Mouse (Mus musculus): ENCODE data around the gene Gm4302.
"Not testable (repeated sequence)": the region's sequence is repeated elsewhere in the genome, so short reads cannot be mapped to it uniquely, and the experiment has no call there.

The Gm4302 gene

GRCm38 (mm10) chr10:100340536-100340935 is at the start of gene Gm4302:
TSS of gene Gm4302 (plus strand) at chr10:100340836.
- not testable (repeated sequence) for DNase-seq

GRCm38 (mm10) chr10:100296105-100296504 is 44.5 kb upstream of the Gm4302 start:
- DNase-seq, result no peak

GRCm38 (mm10) chr10:100300106-100300505 is 40.5 kb upstream of the Gm4302 start:
- not testable (repeated sequence) for DNase-seq

GRCm38 (mm10) chr10:100335376-100335775 is 5.3 kb upstream of the Gm4302 start, which contains the start of gene Gm4301:
TSS of gene Gm4301 (plus strand) at chr10:100335676.
- DNase-seq, result not testable (repeated sequence)

DNA sequence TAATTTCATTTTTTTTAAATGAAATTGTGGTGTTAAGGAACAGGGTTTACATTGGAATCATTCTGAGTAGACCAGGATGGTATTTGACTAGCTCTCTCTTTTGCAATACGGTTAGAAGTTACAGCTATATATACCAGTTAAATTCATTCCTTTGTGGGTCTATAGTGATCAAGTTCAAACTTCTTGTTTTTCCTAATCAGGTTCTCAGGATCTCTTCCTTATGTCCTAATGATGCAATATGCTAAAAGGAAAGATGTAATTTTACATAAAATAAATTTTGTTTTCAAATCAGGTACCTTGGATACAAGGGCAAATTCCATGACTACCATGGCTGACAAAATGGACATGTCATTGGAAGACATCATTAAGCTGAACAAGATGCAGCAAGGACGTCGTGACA is 5.0 kb downstream of the Gm4302 start, which contains the start of gene Gm4303:
TSS of gene Gm4303 (plus strand) at position 301 of the 400 bp plus-strand sequence.
- DNase-seq, result not testable (repeated sequence)

GRCm38 (mm10) chr10:100350793-100351192 is 10.2 kb downstream of the Gm4302 start, which contains the start of gene Gm4305:
TSS of gene Gm4305 (plus strand) at chr10:100351093.
- DNase-seq, result not testable (repeated sequence)

GRCm38 (mm10) chr10:100356841-100357240 is 16.2 kb downstream of the Gm4302 start:
- peak; percentile 3 for DNase-seq

DNA sequence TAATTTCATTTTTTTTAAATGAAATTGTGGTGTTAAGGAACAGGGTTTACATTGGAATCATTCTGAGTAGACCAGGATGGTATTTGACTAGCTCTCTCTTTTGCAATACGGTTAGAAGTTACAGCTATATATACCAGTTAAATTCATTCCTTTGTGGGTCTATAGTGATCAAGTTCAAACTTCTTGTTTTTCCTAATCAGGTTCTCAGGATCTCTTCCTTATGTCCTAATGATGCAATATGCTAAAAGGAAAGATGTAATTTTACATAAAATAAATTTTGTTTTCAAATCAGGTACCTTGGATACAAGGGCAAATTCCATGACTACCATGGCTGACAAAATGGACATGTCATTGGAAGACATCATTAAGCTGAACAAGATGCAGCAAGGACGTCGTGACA is 20.4 kb downstream of the Gm4302 start, which contains the start of gene Gm4307:
TSS of gene Gm4307 (plus strand) at position 301 of the 400 bp plus-strand sequence.
- DNase-seq, result not testable (repeated sequence)

DNA sequence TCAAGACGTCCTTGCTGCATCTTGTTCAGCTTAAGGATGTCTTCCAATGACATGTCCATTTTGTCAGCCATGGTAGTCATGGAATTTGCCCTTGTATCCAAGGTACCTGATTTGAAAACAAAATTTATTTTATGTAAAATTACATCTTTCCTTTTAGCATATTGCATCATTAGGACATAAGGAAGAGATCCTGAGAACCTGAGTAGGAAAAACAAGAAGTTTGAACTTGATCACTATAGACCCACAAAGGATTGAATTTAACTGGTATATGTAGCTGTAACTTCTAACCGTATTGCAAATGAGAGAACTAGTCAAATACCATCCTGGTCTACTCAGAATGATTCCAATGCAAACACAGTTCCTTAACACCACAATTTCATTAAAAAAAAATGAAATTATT is 41.8 kb downstream of the Gm4302 start, which contains the start of gene Gm4312:
TSS of gene Gm4312 (minus strand) at position 101 of the 400 bp plus-strand sequence.
- DNase-seq, result not testable (repeated sequence)

Measured in thymus, postnatal 36 days (tissue).